Mouse (Mus musculus) liver, postnatal 0 days (tissue): ENCODE data around the gene Rspo4.

Experiments used
- CTCF ChIP-seq: sonication (generic); IDR thresholded peaks from 2 replicates; pipeline ENCODE4 v1.5.1; 2016; ENCODE audit warnings: antibody characterized with exemption, low read depth
- EP300 ChIP-seq: IDR thresholded peaks from 2 replicates; pipeline ENCODE4 v1.6.1; 2016; ENCODE audit warnings: antibody characterized with exemption, low read depth, mild to moderate bottlenecking

GRCm38 (mm10) chr2:151878645-151879044 is 35.9 kb downstream of the Rspo4 start:
- TF ChIP-seq CTCF (no peak), EP300 (no peak)
